Mouse (Mus musculus) limb, embryonic 14.5 days (tissue): ENCODE measurements around the gene Lbx1. TPM values are rescaled to one million over a fixed set of nuclear protein-coding genes. Genes with fewer than 3 reads are reported as not detected.
A peak's percentile ranks its signal among the peaks of the same experiment; 100 is the strongest.

Experiments
- ATAC-seq: fragments of 200-750 bp; cut with Nextera tagmentation; 2 replicates; pipeline ENCODE4 v1.8.0; 2017; ENCODE audit warnings: low read depth, moderate number of reproducible peaks, moderate TSS enrichment; ENCODE audit not compliant: low FRiP score
- DNase-seq: peaks from one replicate; pipeline ENCODE4 v3.0.0-alpha.2; 2015; ENCODE audit warnings: low spot score
- H3K27ac ChIP-seq: fragments of 300-500 bp; sonication (generic); replicated peaks from 2 replicates; pipeline ENCODE4 v1.5.1; 2014; ENCODE audit warnings: low read depth, mild to moderate bottlenecking, low read length, moderate library complexity, mixed read lengths
- H3K27me3 ChIP-seq: fragments of 300-500 bp; sonication (generic); 2 replicates; pipeline ENCODE4 v1.6.1; 2014; ENCODE audit warnings: low read length, mixed read lengths; ENCODE audit not compliant: control insufficient read depth, insufficient read depth
- H3K36me3 ChIP-seq: fragments of 300-500 bp; sonication (generic); 2 replicates; pipeline ENCODE4 v1.6.1; 2014; ENCODE audit warnings: mild to moderate bottlenecking, low read length, moderate library complexity, mixed read lengths; ENCODE audit not compliant: control insufficient read depth, insufficient read depth
- H3K4me1 ChIP-seq: fragments of 300-500 bp; sonication (generic); 2 replicates; pipeline ENCODE4 v1.6.1; 2014; ENCODE audit warnings: antibody characterized with exemption, low read length, mixed read lengths; ENCODE audit not compliant: control insufficient read depth, insufficient read depth
- H3K4me2 ChIP-seq: fragments of 300-500 bp; sonication (generic); replicated peaks from 2 replicates; pipeline ENCODE4 v1.6.1; 2014; ENCODE audit warnings: low read depth, mild to moderate bottlenecking, low read length, moderate library complexity; ENCODE audit not compliant: severe bottlenecking
- H3K4me3 ChIP-seq: fragments of 300-500 bp; sonication (generic); replicated peaks from 2 replicates; pipeline ENCODE4 v1.5.1; 2014; ENCODE audit warnings: low read length
- H3K9ac ChIP-seq: fragments of 300-500 bp; sonication (generic); 2 replicates; pipeline ENCODE4 v1.6.1; 2014; ENCODE audit warnings: mild to moderate bottlenecking, low read depth, low read length, moderate library complexity; ENCODE audit not compliant: severe bottlenecking
- H3K9me3 ChIP-seq: fragments of 300-500 bp; sonication (generic); 2 replicates; pipeline ENCODE4 v1.6.1; 2016; ENCODE audit warnings: low read length; ENCODE audit not compliant: control insufficient read depth
- POLR2A ChIP-seq: fragments of 200-500 bp; IDR thresholded peaks from 2 replicates; pipeline ENCODE4 v1.8.0; 2012; ENCODE audit warnings: inconsistent platforms, mild to moderate bottlenecking, moderate library complexity, borderline replicate concordance; ENCODE audit not compliant: insufficient read depth, insufficient read length; ENCODE audit errors: extremely low read depth
- WGBS: fragments of 180-500 bp; shearing (Covaris S2); extraction: QIAGEN DNeasy Blood & Tissue Kit; methylation state at CpG from one replicate; pipeline ENCODE4 v1.1.7; 2014; 5-methylcytosine and 5-hydroxymethylcytosine counted together
- polyA plus RNA-seq, 2 experiments: library from polyadenylated mRNA; depleted of rRNA in 1 of 2; stranded (reverse) in 1 of 2; unstranded in 1 of 2; fragments of >200 nt; fragmentation: Nextera tagmentation in 1 of 2; extraction: Ambion mirVana in 1 of 2; gene quantifications; 2 replicates each; pipeline versions ENCODE4 v1.2.1 to v1.2.3; 2012 to 2014

The Lbx1 gene
- polyA plus RNA-seq (2012; rRNA removed) (2.7 and 3.9 TPM in 2 replicates), polyA plus RNA-seq (2014; fragmentation: Nextera tagmentation; extraction: Ambion mirVana) (1.4 and 2.2 TPM in 2 replicates)

DNA sequence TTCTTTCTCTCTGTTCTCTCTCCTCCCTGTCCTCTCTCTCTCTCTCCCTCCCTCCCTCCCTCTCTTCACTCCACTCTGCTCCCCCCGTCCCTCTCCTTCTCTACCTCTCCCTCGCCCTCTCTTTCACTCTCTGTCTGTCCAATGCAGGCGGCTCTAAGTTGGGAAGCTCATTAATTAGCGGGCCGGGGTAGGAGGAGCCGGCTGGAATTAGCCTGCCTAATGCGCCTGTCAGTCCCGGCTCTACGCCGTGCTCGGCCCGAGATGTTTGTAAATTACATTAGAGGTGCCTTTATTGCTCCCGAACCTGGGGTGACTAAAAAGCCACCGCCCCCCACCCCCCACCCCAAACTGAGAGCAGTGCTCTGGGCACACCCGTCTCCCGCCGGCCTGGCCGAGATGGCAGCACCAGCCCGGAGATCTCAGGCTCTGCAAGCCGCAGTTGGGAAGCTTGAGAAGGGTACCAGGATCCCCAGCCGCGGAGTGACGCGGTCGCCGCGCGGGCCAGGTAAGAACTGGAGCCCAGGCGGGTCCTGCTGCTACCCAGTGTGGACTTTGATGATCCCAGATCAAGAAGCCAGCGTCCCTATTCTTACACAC is at the start of gene Lbx1:
Lbx1 (minus strand) TSS at position 47 of the 597 bp plus-strand sequence.
- whole genome bisulfite sequencing = 1% methylated on average over 30 of the region's 30 CpGs
- no peaks in the 10 kb centered on the region for H3K36me3 ChIP-seq
- peaks cover 94% of the 10 kb centered on the region for H3K27me3 ChIP-seq
- ATAC-seq (peak; percentile 7; the same call in 1 of the 2 replicates), DNase-seq (no peak)
- H3K4me2 ChIP-seq = peak within 1 kb of the TSS; percentile 51
- no peaks in the 10 kb centered on the region for H3K9me3 ChIP-seq
- peaks cover 15% of the 10 kb centered on the region for H3K4me1 ChIP-seq
- H3K27ac ChIP-seq = no peak within 1 kb of the TSS
- peak within 1 kb of the TSS; percentile 35 for H3K4me3 ChIP-seq
- H3K9ac ChIP-seq = peak within 1 kb of the TSS; percentile 32
- no peak for TF ChIP-seq POLR2A

DNA sequence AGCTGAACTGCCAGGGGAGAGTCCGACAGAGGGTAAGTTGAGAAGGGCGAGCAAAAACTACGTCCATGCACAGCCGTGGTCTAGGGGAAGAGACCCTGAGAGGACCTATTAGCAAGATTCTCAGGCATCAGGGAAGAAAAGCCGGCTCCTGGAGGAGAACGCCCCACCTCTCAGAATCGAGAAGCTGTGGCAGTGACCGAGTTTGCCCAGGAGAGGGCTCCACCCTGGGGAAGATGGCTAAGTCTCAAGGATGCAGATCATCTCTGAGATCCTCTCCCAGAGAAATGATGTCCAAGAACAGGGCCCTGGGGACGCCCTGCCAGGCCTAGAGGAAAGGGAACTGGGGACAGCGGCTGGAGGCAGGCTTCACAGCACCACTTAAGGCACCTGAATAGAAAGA is 47.7 kb upstream of the Lbx1 start:
- WGBS = 4% methylated on average over 10 of the region's 10 CpGs
- TF ChIP-seq POLR2A = no peak
- Histone ChIP-seq H3K9me3 (no peaks in the 10 kb centered on the region), H3K9ac (no peak overlapping the region), H3K27ac (no peak overlapping the region), H3K27me3 (no peaks in the 10 kb centered on the region), H3K4me2 (no peak overlapping the region), H3K36me3 (no peaks in the 10 kb centered on the region), H3K4me3 (no peak overlapping the region), H3K4me1 (no peaks in the 10 kb centered on the region)
- DNase-seq (peak; percentile 26), ATAC-seq (peak; percentile 53)

DNA sequence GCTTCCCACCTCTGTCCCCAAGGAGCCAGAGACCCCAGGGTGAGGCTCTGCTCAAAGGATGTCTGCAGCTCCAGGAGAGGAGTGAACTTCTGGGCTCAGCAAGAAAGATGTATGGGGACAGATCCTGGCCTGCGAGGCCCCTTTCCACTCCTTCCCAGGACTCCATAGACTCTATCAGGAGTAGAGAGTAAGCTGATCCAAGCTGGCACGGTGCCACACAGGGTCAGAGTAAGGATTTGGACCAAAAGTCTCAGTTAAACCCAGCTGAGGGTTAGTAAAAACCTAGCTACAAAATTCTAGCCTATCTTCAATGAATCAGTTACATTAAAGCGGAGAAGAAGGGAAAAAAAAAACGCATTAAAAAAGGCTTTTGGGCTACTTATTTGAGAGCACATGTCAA is 40.6 kb upstream of the Lbx1 start:
- H3K4me2 ChIP-seq = no peak overlapping the region
- WGBS = 70% methylated on average over 4 of the region's 4 CpGs
- DNase-seq (no peak), ATAC-seq (peak; percentile 30; the same call in 1 of the 2 replicates)
- H3K9me3 ChIP-seq = no peaks in the 10 kb centered on the region
- H3K27ac ChIP-seq = no peak overlapping the region
- no peaks in the 10 kb centered on the region for H3K36me3 ChIP-seq
- no peak overlapping the region for H3K4me3 ChIP-seq
- H3K27me3 ChIP-seq = no peaks in the 10 kb centered on the region
- TF ChIP-seq POLR2A = no peak
- no peak overlapping the region for H3K9ac ChIP-seq
- no peaks in the 10 kb centered on the region for H3K4me1 ChIP-seq

DNA sequence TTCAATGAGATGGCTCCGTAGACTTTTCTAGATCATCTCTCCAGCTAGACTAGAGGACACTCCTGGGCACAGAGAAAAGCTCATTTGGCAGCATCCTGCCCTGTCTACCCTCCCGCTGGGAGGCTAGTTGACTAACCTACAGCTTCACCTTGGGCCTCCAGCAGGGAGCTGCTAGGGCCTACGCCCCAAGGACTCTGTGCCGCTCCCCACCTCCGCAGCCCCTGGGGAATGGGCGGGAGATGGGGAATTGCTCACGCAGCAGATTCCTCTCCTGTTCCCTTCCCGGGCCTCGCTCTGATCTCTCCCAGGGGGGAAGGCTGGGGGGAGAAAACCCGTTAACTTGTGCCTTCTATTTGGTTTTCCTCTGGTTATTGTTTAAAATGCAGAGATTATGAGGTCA is 36.4 kb upstream of the Lbx1 start:
- Histone ChIP-seq H3K27me3 (no peaks in the 10 kb centered on the region), H3K27ac (no peak overlapping the region), H3K9me3 (no peaks in the 10 kb centered on the region), H3K4me2 (no peak overlapping the region), H3K36me3 (no peaks in the 10 kb centered on the region), H3K9ac (no peak overlapping the region), H3K4me1 (no peaks in the 10 kb centered on the region), H3K4me3 (no peak overlapping the region)
- WGBS = 25% methylated on average over 10 of the region's 10 CpGs
- TF ChIP-seq POLR2A = no peak
- no peak for DNase-seq
- no peak for ATAC-seq

GRCm38 (mm10) chr19:45262995-45263394 is 27.4 kb upstream of the Lbx1 start:
- no peak for DNase-seq
- whole genome bisulfite sequencing = 66% methylated on average over 10 of the region's 10 CpGs
- ATAC-seq = no peak
- Histone ChIP-seq H3K4me3 (no peak overlapping the region), H3K4me2 (no peak overlapping the region), H3K27ac (no peak overlapping the region), H3K36me3 (no peaks in the 10 kb centered on the region), H3K4me1 (no peaks in the 10 kb centered on the region), H3K9me3 (no peaks in the 10 kb centered on the region), H3K9ac (no peak overlapping the region), H3K27me3 (no peaks in the 10 kb centered on the region)
- no peak for TF ChIP-seq POLR2A
